Mouse (Mus musculus) regulatory T cell (primary cell): ENCODE results near the gene Syn3.

Experiments
- in situ Hi-C: fragments of 300-600 bp; cut with MboI, MseI; formaldehyde crosslinking; loops from one replicate; pipeline ENCODE4 v1.15.1; 2025; ENCODE audit warnings: high pct_unique_total_duplicates

Syn3 gene

GRCm38 (mm10) chr10:86230006-86230405 is 268.7 kb downstream of the Syn3 start:
- in situ Hi-C loops, result no loop called here

- in situ Hi-C loops, result no loop called here
Measured at GRCm38 (mm10) chr10:86225480-86225879, 273.2 kb downstream of the Syn3 start.

- in situ Hi-C loops, result no loop called here
Measured at GRCm38 (mm10) chr10:86218984-86219383, 279.7 kb downstream of the Syn3 start.

- in situ Hi-C loops, result no loop called here
Measured at GRCm38 (mm10) chr10:86216836-86217235, 281.9 kb downstream of the Syn3 start.

- in situ Hi-C loops, result loop anchor here (5.0 kb wide), 1 partner anchor 50 kb away; no protein-coding TSS in a partner anchor
Measured at GRCm38 (mm10) chr10:86212062-86212461, 286.6 kb downstream of the Syn3 start.

GRCm38 (mm10) chr10:86203915-86204314 is 294.8 kb downstream of the Syn3 start:
- in situ Hi-C loops, result no loop called here

GRCm38 (mm10) chr10:86203175-86203574 is 295.5 kb downstream of the Syn3 start:
- in situ Hi-C loops, result no loop called here

- in situ Hi-C loops, result no loop called here
Measured at GRCm38 (mm10) chr10:86201826-86202225, 296.9 kb downstream of the Syn3 start.

- in situ Hi-C loops, result no loop called here
Measured at GRCm38 (mm10) chr10:86201006-86201405, 297.7 kb downstream of the Syn3 start.

GRCm38 (mm10) chr10:86196414-86197025 is 302.2 kb downstream of the Syn3 start:
- in situ Hi-C loops, result no loop called here

GRCm38 (mm10) chr10:86194722-86195121 is 304.0 kb downstream of the Syn3 start:
- in situ Hi-C loops, result no loop called here

- in situ Hi-C loops, result no loop called here
Measured at GRCm38 (mm10) chr10:86193863-86194434, 304.7 kb downstream of the Syn3 start.

GRCm38 (mm10) chr10:86188614-86189013 is 310.1 kb downstream of the Syn3 start:
- in situ Hi-C loops, result no loop called here

GRCm38 (mm10) chr10:86187881-86188280 is 310.8 kb downstream of the Syn3 start:
- in situ Hi-C loops, result no loop called here

- in situ Hi-C loops, result no loop called here
Measured at GRCm38 (mm10) chr10:86183148-86183885, 315.4 kb downstream of the Syn3 start.

GRCm38 (mm10) chr10:86182183-86182805 is 316.4 kb downstream of the Syn3 start:
- in situ Hi-C loops, result no loop called here

GRCm38 (mm10) chr10:86176411-86176810 is 322.3 kb downstream of the Syn3 start:
- in situ Hi-C loops, result no loop called here

- in situ Hi-C loops, result no loop called here
Measured at GRCm38 (mm10) chr10:86174017-86174416, 324.7 kb downstream of the Syn3 start.

GRCm38 (mm10) chr10:86173284-86173683 is 325.4 kb downstream of the Syn3 start:
- in situ Hi-C loops, result no loop called here

- in situ Hi-C loops, result no loop called here
Measured at GRCm38 (mm10) chr10:86171246-86171645, 327.4 kb downstream of the Syn3 start.

- in situ Hi-C loops, result no loop called here
Measured at GRCm38 (mm10) chr10:86168084-86168483, 330.6 kb downstream of the Syn3 start.

- in situ Hi-C loops, result no loop called here
Measured at GRCm38 (mm10) chr10:86166854-86167268, 331.8 kb downstream of the Syn3 start.
